7 mouse cellular contexts compared by ENCODE assay signal in genomic region chr14:32513336-32514032, GRCm38 (mm10). TPM values are rescaled to one million over a fixed set of nuclear protein-coding genes. Genes with fewer than 3 reads are reported as not detected.
DNase-seq lines count a peak whose midpoint lies in the region; ATAC-seq lines count a peak whose summit lies in the region.

Gene Ercc6 (plus strand): TSS chr14:32513521.

- H3K9me3 ChIP-seq in intestine, embryonic 15.5 days: no peaks in the 10 kb centered on the region
- H3K9me3 ChIP-seq in midbrain, embryonic 10.5 days (replicated peaks): no peaks in the 10 kb centered on the region

- peak within 1 kb of the TSS; percentile 78 for H3K27ac ChIP-seq in intestine, embryonic 15.5 days
- H3K27ac ChIP-seq in midbrain, embryonic 10.5 days (replicated peaks): peak within 1 kb of the TSS; percentile 94

- H3K9ac ChIP-seq in intestine, embryonic 15.5 days: peak within 1 kb of the TSS; percentile 68

- peak within 1 kb of the TSS; percentile 78 for H3K4me3 ChIP-seq in intestine, embryonic 15.5 days (replicated peaks)
- peak within 1 kb of the TSS; percentile 88 for H3K4me3 ChIP-seq in midbrain, embryonic 10.5 days

- H3K4me2 ChIP-seq in intestine, embryonic 15.5 days (replicated peaks): peak within 1 kb of the TSS; percentile 63

- intact Hi-C loops in left cerebral cortex, postnatal 25 days (cut with DNase I): no loop called here

- H3K4me1 ChIP-seq in intestine, embryonic 15.5 days (replicated peaks): peaks cover 11% of the 10 kb centered on the region; the same call in 1 of the 2 replicates
- peaks cover 20% of the 10 kb centered on the region for H3K4me1 ChIP-seq in midbrain, embryonic 10.5 days

- under 1% methylated on average over 62 of the region's 62 CpGs for WGBS in intestine, embryonic 15.5 days
- whole genome bisulfite sequencing in midbrain, embryonic 10.5 days: under 1% methylated on average over 62 of the region's 62 CpGs

- peak; percentile 95 to 97 for DNase-seq in adrenal gland, adult (ENCODE audit: inconsistent age in 2 of 2, low spot score in 1 of 2)
- DNase-seq in embryo, embryonic 10.5 days (ENCODE audit: low spot score): peak; percentile 98
- peak; percentile 89 for DNase-seq in gastrocnemius, postnatal 25 days
- peak; percentile 93 to 95 for DNase-seq in left cerebral cortex, postnatal 25 days (ENCODE audit: low spot score in 2 of 2)
- peak; percentile 94 for DNase-seq in midbrain, embryonic 10.5 days (ENCODE audit: low spot score)
- peak; percentile 97 for DNase-seq in right cerebral cortex, postnatal 4 days

- ATAC-seq in intestine, embryonic 15.5 days: peak; percentile 97

- no peaks in the 10 kb centered on the region for H3K27me3 ChIP-seq in intestine, embryonic 15.5 days (replicated peaks)
- peaks cover 7% of the 10 kb centered on the region for H3K27me3 ChIP-seq in midbrain, embryonic 10.5 days (ENCODE audit: low read depth, poor library complexity, severe bottlenecking)

- H3K36me3 ChIP-seq in intestine, embryonic 15.5 days: peaks cover 9% of the 10 kb centered on the region
- H3K36me3 ChIP-seq in midbrain, embryonic 10.5 days: peaks cover 25% of the 10 kb centered on the region

RNA-seq across cellular contexts. Expression of gene Ercc6, which starts in this region (rescaled TPM):
- total RNA-seq in gastrocnemius, postnatal 25 days (2021): 1 to 10 TPM; 3.8 to 4.0 TPM
- polyA plus RNA-seq in intestine, embryonic 15.5 days (2015; fragmentation: Nextera tagmentation; extraction: Ambion mirVana): 15.9 and 16.5 TPM in 2 replicates
- total RNA-seq in left cerebral cortex, postnatal 25 days (2021): 10 to 100 TPM; 20.1 to 23.4 TPM
- polyA plus RNA-seq in midbrain, embryonic 10.5 days (2016; fragmentation: Nextera tagmentation; extraction: Ambion mirVana): 26.0 and 27.8 TPM in 2 replicates

Comparison
In these comparisons a context has a peak if more than half of its experiments do, and no peak if none do; other contexts are left out.
1. Peak in every context shown above with its lines: DNase-seq, ATAC-seq, H3K4me3 ChIP-seq and H3K27ac ChIP-seq.
2. RNA of gene Ercc6 (total RNA-seq): 20.1 to 23.4 TPM in left cerebral cortex, postnatal 25 days; 3.8 to 4.0 TPM in gastrocnemius, postnatal 25 days; every median in the first group is over 4 times any median in the second.